Mouse (Mus musculus) forebrain, postnatal 0 days (tissue): ENCODE measurements at regions not wholly inside any gene's neighbourhood (a gene's known extent, or its start where the extent isn't known, plus 50 kb on each side); places are given as distances from the start of the nearest gene placed in this dataset.

Experiments used
- ATAC-seq: fragments of 200-750 bp; cut with Nextera tagmentation; 2 replicates; pipeline ENCODE4 v1.8.0; 2017; ENCODE audit warnings: mild to moderate bottlenecking, moderate library complexity
- DNase-seq: peaks from one replicate; pipeline ENCODE4 v3.0.0-alpha.2; 2015
- H3K27ac ChIP-seq: fragments of 300-500 bp; sonication (generic); 2 replicates; pipeline ENCODE4 v1.5.1; 2014; ENCODE audit warnings: low read depth, mild to moderate bottlenecking, antibody characterized with exemption, low read length, moderate library complexity, mixed read lengths
- H3K27me3 ChIP-seq: fragments of 300-500 bp; sonication (generic); 2 replicates; pipeline ENCODE4 v1.6.1; 2014; ENCODE audit warnings: mild to moderate bottlenecking, low read length, mixed read lengths; ENCODE audit not compliant: insufficient read depth
- H3K36me3 ChIP-seq: fragments of 300-500 bp; sonication (generic); 2 replicates; pipeline ENCODE4 v1.6.1; 2014; ENCODE audit warnings: mild to moderate bottlenecking, moderate library complexity; ENCODE audit not compliant: insufficient read depth
- H3K4me1 ChIP-seq: fragments of 300-500 bp; sonication (generic); 2 replicates; pipeline ENCODE4 v1.6.1; 2014; ENCODE audit warnings: antibody characterized with exemption; ENCODE audit not compliant: insufficient read depth
- H3K4me2 ChIP-seq: fragments of 300-500 bp; sonication (generic); 2 replicates; pipeline ENCODE4 v1.6.1; 2014; ENCODE audit warnings: low read depth, mild to moderate bottlenecking, moderate library complexity
- H3K4me3 ChIP-seq: fragments of 300-500 bp; sonication (generic); 2 replicates; pipeline ENCODE4 v1.5.1; 2014; ENCODE audit warnings: low read depth, low read length, mixed read lengths
- H3K9ac ChIP-seq: fragments of 300-500 bp; sonication (generic); 2 replicates; pipeline ENCODE4 v1.6.1; 2014; ENCODE audit warnings: mild to moderate bottlenecking
- H3K9me3 ChIP-seq: fragments of 300-500 bp; sonication (generic); 2 replicates; pipeline ENCODE4 v1.6.1; 2016; ENCODE audit warnings: low read length
- CTCF ChIP-seq: sonication (generic); IDR thresholded peaks from 2 replicates; pipeline ENCODE4 v1.5.1; 2016; ENCODE audit warnings: antibody characterized with exemption, control low read depth, low read depth
- WGBS: fragments of 180-500 bp; shearing (Covaris S2); extraction: QIAGEN DNeasy Blood & Tissue Kit; methylation state at CpG from one replicate; pipeline ENCODE4 v1.1.7; 2014; 5-methylcytosine and 5-hydroxymethylcytosine counted together

- Histone ChIP-seq H3K27ac (no peak overlapping the region), H3K4me2 (no peak overlapping the region), H3K27me3 (no peaks in the 10 kb centered on the region), H3K9ac (no peak overlapping the region), H3K9me3 (no peaks in the 10 kb centered on the region), H3K4me3 (no peak overlapping the region), H3K4me1 (no peaks in the 10 kb centered on the region), H3K36me3 (no peaks in the 10 kb centered on the region)
- no peak for ATAC-seq
- no peak for DNase-seq
- TF ChIP-seq CTCF = no peak
Observed at GRCm38 (mm10) chr19:60040721-60041120, 97.3 kb upstream of the Rab11fip2 start.

- WGBS = 83% methylated on average over 2 of the region's 2 CpGs
- no peak overlapping the region for H3K27ac ChIP-seq
- ATAC-seq = no peak
Observed at GRCm38 (mm10) chr19:60032667-60033066, 89.2 kb upstream of the Rab11fip2 start.

GRCm38 (mm10) chr19:60030212-60030788 is 86.8 kb upstream of the Rab11fip2 start:
- Histone ChIP-seq H3K36me3 (no peaks in the 10 kb centered on the region), H3K27ac (no peak overlapping the region), H3K9ac (no peak overlapping the region), H3K27me3 (no peaks in the 10 kb centered on the region), H3K4me1 (no peaks in the 10 kb centered on the region), H3K4me2 (no peak overlapping the region), H3K4me3 (no peak overlapping the region), H3K9me3 (no peaks in the 10 kb centered on the region)
- TF ChIP-seq CTCF = no peak
- 76% methylated on average over 3 of the region's 3 CpGs for WGBS
- ATAC-seq (no peak), DNase-seq (no peak)

More at GRCm38 (mm10) chr19:60032667-60033066, 89.2 kb upstream of the Rab11fip2 start:
- no peak overlapping the region for H3K4me3 ChIP-seq
- H3K27me3 ChIP-seq = no peaks in the 10 kb centered on the region
- no peak for DNase-seq
- no peak overlapping the region for H3K4me2 ChIP-seq
- H3K36me3 ChIP-seq = no peaks in the 10 kb centered on the region
- H3K9me3 ChIP-seq = no peaks in the 10 kb centered on the region
- H3K9ac ChIP-seq = no peak overlapping the region
- no peaks in the 10 kb centered on the region for H3K4me1 ChIP-seq
- TF ChIP-seq CTCF = no peak

- no peaks in the 10 kb centered on the region for H3K9me3 ChIP-seq
- no peak for ATAC-seq
Observed at GRCm38 (mm10) chr19:60029720-60030119, 86.3 kb upstream of the Rab11fip2 start.

GRCm38 (mm10) chr19:60015614-60016300 is 72.3 kb upstream of the Rab11fip2 start:
- H3K36me3 ChIP-seq = no peaks in the 10 kb centered on the region
- H3K9ac ChIP-seq = no peak overlapping the region
- 3% methylated on average over 12 of the region's 12 CpGs for WGBS
- no peak overlapping the region for H3K4me3 ChIP-seq
- ATAC-seq = no peak; the same call in 1 of the 2 replicates
- no peaks in the 10 kb centered on the region for H3K27me3 ChIP-seq
- H3K4me1 ChIP-seq = no peaks in the 10 kb centered on the region
- peak overlapping the region; percentile 14; the same call in 1 of the 2 replicates for H3K4me2 ChIP-seq
- H3K9me3 ChIP-seq = no peaks in the 10 kb centered on the region
- no peak for TF ChIP-seq CTCF
- H3K27ac ChIP-seq = no peak overlapping the region
- peak; percentile 5 for DNase-seq

More at GRCm38 (mm10) chr19:60029720-60030119, 86.3 kb upstream of the Rab11fip2 start:
- H3K36me3 ChIP-seq = no peaks in the 10 kb centered on the region
- DNase-seq = no peak
- TF ChIP-seq CTCF = no peak
- H3K9ac ChIP-seq = no peak overlapping the region
- no peaks in the 10 kb centered on the region for H3K4me1 ChIP-seq
- 81% methylated on average over 4 of the region's 4 CpGs for WGBS
- H3K4me2 ChIP-seq = no peak overlapping the region
- H3K27me3 ChIP-seq = no peaks in the 10 kb centered on the region
- no peak overlapping the region for H3K4me3 ChIP-seq
- no peak overlapping the region for H3K27ac ChIP-seq

DNA sequence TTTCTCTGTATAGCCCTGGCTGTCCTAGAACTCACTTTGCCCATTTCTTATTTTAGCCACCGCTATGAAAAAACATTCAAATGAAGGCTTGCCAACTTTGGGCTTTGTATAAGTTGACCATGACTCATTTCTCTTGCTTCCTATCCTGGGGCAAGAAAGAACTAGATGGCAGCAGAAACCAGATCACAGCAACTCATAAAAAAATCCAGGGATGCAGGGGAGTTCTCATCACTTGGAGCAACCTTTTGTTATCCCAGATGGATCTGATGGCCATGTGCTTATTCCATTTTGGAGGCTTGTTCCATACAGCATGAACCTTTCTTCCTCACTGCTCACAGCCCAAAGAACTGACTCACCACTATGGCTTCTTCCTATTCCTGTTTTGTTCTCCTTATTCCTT is 52.1 kb upstream of the Rab11fip2 start:
- TF ChIP-seq CTCF = no peak
- Histone ChIP-seq H3K4me1 (no peaks in the 10 kb centered on the region), H3K9me3 (no peaks in the 10 kb centered on the region), H3K9ac (no peak overlapping the region), H3K27ac (no peak overlapping the region), H3K36me3 (no peaks in the 10 kb centered on the region), H3K4me3 (no peak overlapping the region), H3K4me2 (no peak overlapping the region), H3K27me3 (no peaks in the 10 kb centered on the region)
- ATAC-seq = no peak
- DNase-seq = no peak
- 94% methylated on average over 1 of the region's 1 CpGs for WGBS
